Mouse (Mus musculus): ENCODE results near the gene Rbms1.

The Rbms1 gene

GRCm38 (mm10) chr2:60877543-60878386, 85.2 kb downstream of the Rbms1 start:
- no peak for DNase-seq

- DNase-seq, result no peak
Observed at GRCm38 (mm10) chr2:60876891-60877290, 86.1 kb downstream of the Rbms1 start.

- no peak for DNase-seq
Observed at GRCm38 (mm10) chr2:60872095-60872811, 90.7 kb downstream of the Rbms1 start.

- DNase-seq, result no peak
Observed at GRCm38 (mm10) chr2:60871001-60871400, 92.0 kb downstream of the Rbms1 start.

GRCm38 (mm10) chr2:60870450-60870849, 92.5 kb downstream of the Rbms1 start:
- no peak for DNase-seq

- DNase-seq, result no peak
Observed at GRCm38 (mm10) chr2:60869001-60869743, 93.8 kb downstream of the Rbms1 start.

GRCm38 (mm10) chr2:60868060-60868662, 94.8 kb downstream of the Rbms1 start:
- DNase-seq, result no peak

GRCm38 (mm10) chr2:60867304-60867703, 95.7 kb downstream of the Rbms1 start:
- no peak for DNase-seq

- DNase-seq, result no peak
Observed at GRCm38 (mm10) chr2:60865869-60866268, 97.1 kb downstream of the Rbms1 start.

- no peak for DNase-seq
Observed at GRCm38 (mm10) chr2:60864977-60865376, 98.0 kb downstream of the Rbms1 start.

GRCm38 (mm10) chr2:60864256-60864795, 98.7 kb downstream of the Rbms1 start:
- DNase-seq, result no peak

GRCm38 (mm10) chr2:60863827-60864226, 99.2 kb downstream of the Rbms1 start:
- no peak for DNase-seq

- no peak for DNase-seq
Observed at GRCm38 (mm10) chr2:60862913-60863711, 99.9 kb downstream of the Rbms1 start.

- DNase-seq, result no peak
Observed at GRCm38 (mm10) chr2:60858116-60858515, 104.9 kb downstream of the Rbms1 start.

GRCm38 (mm10) chr2:60856097-60856496, 106.9 kb downstream of the Rbms1 start:
- DNase-seq, result no peak

GRCm38 (mm10) chr2:60855006-60855405, 108.0 kb downstream of the Rbms1 start:
- DNase-seq, result no peak

GRCm38 (mm10) chr2:60851898-60852297, 111.1 kb downstream of the Rbms1 start:
- DNase-seq, result no peak

GRCm38 (mm10) chr2:60851057-60851718, 111.8 kb downstream of the Rbms1 start:
- DNase-seq, result no peak

GRCm38 (mm10) chr2:60848478-60848877, 114.5 kb downstream of the Rbms1 start:
- DNase-seq, result no peak

GRCm38 (mm10) chr2:60847984-60848383, 115.0 kb downstream of the Rbms1 start:
- DNase-seq, result no peak

GRCm38 (mm10) chr2:60845316-60845894, 117.6 kb downstream of the Rbms1 start:
- DNase-seq, result no peak

Measured in thymus, adult 18-20 months (tissue).